Mouse (Mus musculus) heart, embryonic 10.5 days (tissue): ENCODE measurements around the gene Kif5a. TPM values are rescaled to one million over a fixed set of nuclear protein-coding genes. Genes with fewer than 3 reads are reported as not detected.

Experiments
- DNase-seq: peaks from one replicate; pipeline ENCODE4 v3.0.0-alpha.2; 2017; ENCODE audit warnings: low spot score
- H3K27ac ChIP-seq: fragments of 300-500 bp; sonication (generic); 2 replicates; pipeline ENCODE4 v1.5.1; 2016; ENCODE audit warnings: mild to moderate bottlenecking
- H3K27me3 ChIP-seq: fragments of 300-500 bp; sonication (generic); 2 replicates; pipeline ENCODE4 v1.6.1; 2016; ENCODE audit warnings: mild to moderate bottlenecking; ENCODE audit not compliant: poor library complexity, insufficient read depth, severe bottlenecking
- H3K36me3 ChIP-seq: fragments of 300-500 bp; sonication (generic); 2 replicates; pipeline ENCODE4 v1.6.1; 2016; ENCODE audit warnings: mild to moderate bottlenecking, moderate library complexity
- H3K4me1 ChIP-seq: fragments of 300-500 bp; sonication (generic); 2 replicates; pipeline ENCODE4 v1.6.1; 2016; ENCODE audit warnings: mild to moderate bottlenecking
- H3K4me3 ChIP-seq: fragments of 300-500 bp; sonication (generic); 2 replicates; pipeline ENCODE4 v1.5.1; 2016; ENCODE audit warnings: mild to moderate bottlenecking, moderate library complexity
- H3K9me3 ChIP-seq: fragments of 300-500 bp; sonication (generic); 2 replicates; pipeline ENCODE4 v1.6.1; 2016; ENCODE audit warnings: mild to moderate bottlenecking, moderate library complexity
- WGBS: fragments of 180-500 bp; shearing (Covaris S2); methylation state at CpG from one replicate; pipeline ENCODE4 v1.1.7; 2016; 5-methylcytosine and 5-hydroxymethylcytosine counted together
- polyA plus RNA-seq: library from polyadenylated mRNA; unstranded; fragments of >200 nt; fragmentation: Nextera tagmentation; extraction: Ambion mirVana; gene quantifications from 2 replicates; pipeline ENCODE4 v1.2.1, GENCODE M21; 2016

Gene Kif5a
- polyA plus RNA-seq, 1 experiment from 2014 or later: 1.4 TPM

GRCm38 (mm10) chr10:127250810-127251209 is 12.3 kb downstream of the Kif5a start:
- Histone ChIP-seq H3K27ac (no peak overlapping the region), H3K36me3 (no peaks in the 10 kb centered on the region), H3K4me1 (no peaks in the 10 kb centered on the region), H3K9me3 (no peaks in the 10 kb centered on the region), H3K4me3 (no peak overlapping the region), H3K27me3 (peaks cover 9% of the 10 kb centered on the region; the same call in 1 of the 2 replicates)
- WGBS: 78% methylated on average over 5 of the region's 5 CpGs
- no peak for DNase-seq

- peak overlapping the region; percentile 34; the same call in 1 of the 2 replicates for H3K4me3 ChIP-seq
- no peaks in the 10 kb centered on the region for H3K9me3 ChIP-seq
- H3K36me3 ChIP-seq: no peaks in the 10 kb centered on the region
- H3K27ac ChIP-seq: no peak overlapping the region
- DNase-seq: no peak
- H3K27me3 ChIP-seq: peaks cover 51% of the 10 kb centered on the region
- 58% methylated on average over 18 of the region's 18 CpGs for WGBS
- peaks cover 12% of the 10 kb centered on the region for H3K4me1 ChIP-seq
These were observed 24.8 kb downstream of the Kif5a start for GRCm38 (mm10) chr10:127238241-127238824.

GRCm38 (mm10) chr10:127236541-127236940 is 26.6 kb downstream of the Kif5a start:
- no peaks in the 10 kb centered on the region for H3K36me3 ChIP-seq
- peaks cover 15% of the 10 kb centered on the region for H3K4me1 ChIP-seq
- peaks cover 52% of the 10 kb centered on the region for H3K27me3 ChIP-seq
- H3K9me3 ChIP-seq: no peaks in the 10 kb centered on the region
- no peak for DNase-seq
- H3K4me3 ChIP-seq: no peak overlapping the region
- H3K27ac ChIP-seq: no peak overlapping the region
- WGBS: 39% methylated on average over 9 of the region's 9 CpGs

DNA sequence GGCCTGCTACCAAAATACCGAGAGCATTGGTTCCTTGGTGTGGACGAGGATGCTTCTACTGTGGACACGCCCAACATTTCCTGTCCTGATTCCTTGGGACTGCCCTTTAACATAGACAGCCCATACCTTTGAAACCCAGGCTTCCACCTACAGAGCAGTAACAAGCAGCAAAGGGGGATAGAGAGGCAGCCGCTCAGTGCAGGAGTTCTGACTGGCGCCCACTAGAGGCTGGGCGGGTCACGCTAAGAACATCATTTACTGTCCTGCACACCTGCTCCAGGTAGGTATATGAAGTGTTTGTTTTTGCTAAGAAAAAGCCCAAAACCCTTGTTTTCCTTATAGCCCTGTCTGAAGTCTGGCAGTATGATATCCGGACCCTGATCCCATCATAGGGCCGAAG is 30.0 kb downstream of the Kif5a start:
- peaks cover 57% of the 10 kb centered on the region for H3K27me3 ChIP-seq
- H3K4me1 ChIP-seq: peaks cover 17% of the 10 kb centered on the region

GRCm38 (mm10) chr10:127231741-127232140 is 31.4 kb downstream of the Kif5a start:
- Histone ChIP-seq H3K27ac (no peak overlapping the region), H3K36me3 (no peaks in the 10 kb centered on the region), H3K27me3 (peaks cover 56% of the 10 kb centered on the region), H3K9me3 (no peaks in the 10 kb centered on the region), H3K4me1 (peaks cover 16% of the 10 kb centered on the region), H3K4me3 (no peak overlapping the region)
- DNase-seq: no peak
- WGBS: 78% methylated on average over 14 of the region's 14 CpGs

More for the DNA sequence above, 30.0 kb downstream of the Kif5a start:
- no peak for DNase-seq
- 68% methylated on average over 9 of the region's 9 CpGs for WGBS
- Histone ChIP-seq H3K27ac (no peak overlapping the region), H3K9me3 (no peaks in the 10 kb centered on the region), H3K4me3 (no peak overlapping the region), H3K36me3 (no peaks in the 10 kb centered on the region)

DNA sequence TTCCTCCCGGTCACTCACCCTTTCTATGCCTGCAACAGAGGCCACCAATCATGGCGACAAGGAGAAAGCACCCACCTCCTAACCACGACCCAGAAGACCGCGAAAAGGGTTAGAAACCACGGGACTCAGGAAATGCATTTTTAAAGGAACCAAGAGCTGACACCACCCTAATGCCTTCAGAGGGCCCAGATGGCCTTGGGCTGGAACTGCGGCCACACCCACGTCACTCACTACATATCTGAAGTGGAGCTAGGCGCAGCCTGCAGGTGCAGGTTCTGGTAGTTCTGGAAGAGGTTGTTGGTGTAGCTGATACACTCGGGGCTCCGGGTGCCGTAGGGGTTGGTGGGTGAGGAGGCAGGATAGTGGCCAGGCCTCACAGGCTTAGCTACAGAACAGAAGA is 32.5 kb downstream of the Kif5a start:
- DNase-seq: no peak
- H3K9me3 ChIP-seq: no peaks in the 10 kb centered on the region
- no peak overlapping the region for H3K4me3 ChIP-seq
- peaks cover 14% of the 10 kb centered on the region for H3K4me1 ChIP-seq
- WGBS: 77% methylated on average over 12 of the region's 12 CpGs
- H3K27me3 ChIP-seq: peaks cover 45% of the 10 kb centered on the region
- H3K36me3 ChIP-seq: no peaks in the 10 kb centered on the region
- no peak overlapping the region for H3K27ac ChIP-seq

GRCm38 (mm10) chr10:127228897-127229296 is 34.3 kb downstream of the Kif5a start:
- H3K9me3 ChIP-seq: no peaks in the 10 kb centered on the region
- H3K36me3 ChIP-seq: no peaks in the 10 kb centered on the region
- no peak for DNase-seq
- H3K27me3 ChIP-seq: peaks cover 48% of the 10 kb centered on the region
- H3K27ac ChIP-seq: no peak overlapping the region
- no peak overlapping the region for H3K4me3 ChIP-seq
- H3K4me1 ChIP-seq: peaks cover 14% of the 10 kb centered on the region
- 20% methylated on average over 4 of the region's 4 CpGs for WGBS

DNA sequence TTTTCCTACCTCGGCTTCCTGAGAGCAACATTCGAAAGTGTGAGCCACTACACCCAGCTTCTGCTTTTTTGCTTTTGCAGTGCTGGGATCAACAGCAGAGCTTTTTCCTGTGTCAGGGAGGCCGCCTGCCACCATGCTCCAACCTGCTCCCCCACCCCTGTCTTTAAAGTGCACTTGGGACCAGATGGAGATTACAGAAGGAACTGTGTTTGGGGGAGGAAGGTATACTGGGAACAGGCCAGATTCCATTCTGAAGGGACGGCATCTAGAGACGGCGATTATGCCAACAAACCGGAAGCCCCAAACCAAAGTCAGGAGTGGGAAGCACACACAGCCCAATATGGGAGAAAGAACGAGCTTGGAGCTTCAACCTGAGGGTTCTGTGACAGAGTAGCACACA is 36.0 kb downstream of the Kif5a start:
- 81% methylated on average over 8 of the region's 8 CpGs for WGBS
- Histone ChIP-seq H3K36me3 (no peaks in the 10 kb centered on the region), H3K27ac (no peak overlapping the region), H3K4me3 (no peak overlapping the region), H3K4me1 (peaks cover 14% of the 10 kb centered on the region), H3K27me3 (peaks cover 50% of the 10 kb centered on the region), H3K9me3 (no peaks in the 10 kb centered on the region)
- no peak for DNase-seq

- Histone ChIP-seq H3K4me3 (no peak overlapping the region), H3K4me1 (peaks cover 10% of the 10 kb centered on the region), H3K27ac (no peak overlapping the region), H3K27me3 (peaks cover 50% of the 10 kb centered on the region), H3K36me3 (no peaks in the 10 kb centered on the region), H3K9me3 (no peaks in the 10 kb centered on the region)
- WGBS: 60% methylated on average over 8 of the region's 8 CpGs
- no peak for DNase-seq
These were observed 36.7 kb downstream of the Kif5a start for GRCm38 (mm10) chr10:127226318-127226895.

DNA sequence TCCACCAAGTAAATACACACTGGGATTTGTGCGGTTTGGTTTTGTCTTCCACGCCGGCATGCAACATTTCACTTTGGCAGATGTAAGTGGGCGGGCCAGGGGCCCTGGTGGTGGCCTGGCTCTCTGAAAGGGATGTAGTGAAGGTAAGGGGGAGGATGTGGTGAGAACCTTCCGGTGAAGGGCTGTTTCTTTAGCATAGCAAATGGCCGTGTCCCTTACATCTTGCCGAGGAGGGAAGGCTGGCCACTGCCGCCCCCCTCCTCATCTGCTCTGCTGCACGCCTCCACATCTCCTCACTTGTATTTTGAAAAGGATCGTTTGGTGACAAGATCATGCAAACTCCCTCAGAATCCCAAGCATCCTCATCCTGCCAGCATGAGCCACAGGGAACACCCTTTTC is 37.4 kb downstream of the Kif5a start:
- Histone ChIP-seq H3K4me1 (peaks cover 5% of the 10 kb centered on the region; the same call in 1 of the 2 replicates), H3K36me3 (no peaks in the 10 kb centered on the region), H3K27ac (no peak overlapping the region), H3K4me3 (no peak overlapping the region), H3K27me3 (peaks cover 43% of the 10 kb centered on the region), H3K9me3 (no peaks in the 10 kb centered on the region)
- 25% methylated on average over 10 of the region's 10 CpGs for WGBS
- DNase-seq: no peak

DNA sequence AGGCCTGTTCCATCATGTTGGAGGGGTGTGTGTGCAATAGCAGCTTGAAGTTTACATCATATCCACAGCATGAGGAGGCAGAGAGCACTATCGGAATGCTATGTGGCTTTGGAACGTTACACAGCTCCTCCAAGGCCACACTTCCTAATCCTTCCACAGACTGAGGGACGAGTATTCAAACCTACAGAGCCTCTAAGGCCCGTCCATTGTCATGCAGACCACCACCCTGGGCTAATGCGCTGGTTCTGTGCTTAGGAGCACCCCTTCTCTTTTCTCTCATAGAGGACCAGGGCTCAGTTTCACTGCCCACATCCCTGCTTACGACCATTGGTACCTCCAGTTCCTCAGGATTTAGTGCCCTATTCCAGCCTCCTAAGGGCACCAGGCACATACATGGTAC is 37.9 kb downstream of the Kif5a start:
- Histone ChIP-seq H3K27me3 (peaks cover 38% of the 10 kb centered on the region), H3K27ac (no peak overlapping the region), H3K9me3 (no peaks in the 10 kb centered on the region), H3K4me3 (no peak overlapping the region), H3K36me3 (no peaks in the 10 kb centered on the region), H3K4me1 (peaks cover 5% of the 10 kb centered on the region; the same call in 1 of the 2 replicates)
- WGBS: 50% methylated on average over 6 of the region's 6 CpGs
- DNase-seq: no peak

DNA sequence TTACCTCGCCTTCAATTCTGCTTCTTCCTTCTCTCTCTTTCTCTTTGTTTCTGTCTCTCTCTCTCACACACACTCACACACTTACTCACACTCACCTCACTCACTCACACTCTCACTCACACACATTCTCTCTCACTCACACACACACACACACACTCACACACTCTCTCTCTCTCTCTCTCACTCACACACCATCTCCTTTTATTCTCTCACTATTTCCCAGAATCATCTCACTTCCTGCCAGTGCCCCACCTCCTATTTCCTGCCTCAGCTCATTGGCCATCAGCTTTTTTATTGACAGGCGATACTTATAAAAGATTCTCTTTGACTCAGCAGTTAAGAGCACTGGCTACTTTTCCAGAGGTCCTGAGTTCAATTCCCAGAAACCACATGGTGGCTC is 44.8 kb downstream of the Kif5a start:
- WGBS: 86% methylated on average over 2 of the region's 2 CpGs
- DNase-seq: no peak
- Histone ChIP-seq H3K4me1 (no peaks in the 10 kb centered on the region), H3K36me3 (no peaks in the 10 kb centered on the region), H3K4me3 (no peak overlapping the region), H3K9me3 (no peaks in the 10 kb centered on the region), H3K27ac (no peak overlapping the region), H3K27me3 (0 out of 2 replicates have a peak, but pooled peaks cover 6% of the 10 kb centered on the region)

- Histone ChIP-seq H3K27me3 (no peaks in the 10 kb centered on the region), H3K36me3 (no peaks in the 10 kb centered on the region), H3K4me1 (no peaks in the 10 kb centered on the region), H3K27ac (no peak overlapping the region), H3K4me3 (no peak overlapping the region), H3K9me3 (no peaks in the 10 kb centered on the region)
- no peak for DNase-seq
These were observed 46.0 kb downstream of the Kif5a start for GRCm38 (mm10) chr10:127217177-127217576.

DNA sequence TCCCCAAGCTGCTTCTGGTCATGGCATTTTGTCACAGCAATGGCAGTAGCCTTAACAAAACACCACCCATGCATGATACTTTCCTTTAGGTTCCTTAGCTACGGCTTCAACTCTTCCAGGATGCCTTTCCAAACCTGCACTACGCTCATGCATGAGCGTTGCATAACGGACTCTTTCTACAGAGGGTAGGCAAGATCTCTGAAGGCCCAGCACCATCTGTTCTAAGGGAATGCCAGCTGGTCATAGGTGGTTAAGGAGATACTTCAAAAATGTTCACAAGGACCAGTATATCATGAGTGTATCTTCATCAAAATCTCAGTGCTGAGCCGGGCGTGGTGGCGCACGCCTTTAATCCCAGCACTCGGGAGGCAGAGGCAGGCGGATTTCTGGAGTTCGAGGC is 46.7 kb downstream of the Kif5a start:
- no peak overlapping the region for H3K27ac ChIP-seq
- H3K4me3 ChIP-seq: no peak overlapping the region
- H3K27me3 ChIP-seq: no peaks in the 10 kb centered on the region
- H3K4me1 ChIP-seq: no peaks in the 10 kb centered on the region
- no peaks in the 10 kb centered on the region for H3K9me3 ChIP-seq
- 92% methylated on average over 11 of the region's 11 CpGs for WGBS
- no peaks in the 10 kb centered on the region for H3K36me3 ChIP-seq
- DNase-seq: no peak
